Mouse (Mus musculus): ENCODE results near the gene Stra6. TPM values are rescaled to one million over a fixed set of nuclear protein-coding genes. Genes with fewer than 3 reads are reported as not detected.

Gene Stra6
- polyA plus RNA-seq, 1 experiment from 2014 or later: 0.15 TPM

GRCm38 (mm10) chr9:58114019-58114418 is 50.4 kb downstream of the Stra6 start:
- no peak overlapping the region for H3K4me2 ChIP-seq
- peaks cover 63% of the 10 kb centered on the region for H3K27me3 ChIP-seq
- 2% methylated on average over 9 of the region's 9 CpGs for WGBS (ENCODE audit: insufficient replicate concordance)

GRCm38 (mm10) chr9:58115297-58115925 is 51.8 kb downstream of the Stra6 start:
- H3K4me2 ChIP-seq: no peak overlapping the region
- no peaks in the 10 kb centered on the region for H3K4me1 ChIP-seq (replicated peaks)
- H3K27ac ChIP-seq (replicated peaks): no peak overlapping the region
- no peaks in the 10 kb centered on the region for H3K36me3 ChIP-seq (replicated peaks)
- H3K9ac ChIP-seq: no peak overlapping the region
- peaks cover 66% of the 10 kb centered on the region for H3K27me3 ChIP-seq
- no peak for ATAC-seq (ENCODE audit: insufficient read depth)
- WGBS (ENCODE audit: insufficient replicate concordance): 24% methylated on average over 7 of the region's 7 CpGs
- H3K9me3 ChIP-seq (replicated peaks): no peaks in the 10 kb centered on the region
- no peak overlapping the region for H3K4me3 ChIP-seq (replicated peaks)

More at GRCm38 (mm10) chr9:58114019-58114418, 50.4 kb downstream of the Stra6 start:
- no peaks in the 10 kb centered on the region for H3K4me1 ChIP-seq (replicated peaks)
- ATAC-seq (ENCODE audit: insufficient read depth): no peak
- H3K9me3 ChIP-seq (replicated peaks): no peaks in the 10 kb centered on the region
- H3K36me3 ChIP-seq (replicated peaks): no peaks in the 10 kb centered on the region
- H3K9ac ChIP-seq: no peak overlapping the region
- H3K27ac ChIP-seq (replicated peaks): no peak overlapping the region
- no peak overlapping the region for H3K4me3 ChIP-seq (replicated peaks)

- Histone ChIP-seq H3K4me1 (replicated peaks) (no peaks in the 10 kb centered on the region), H3K27ac (replicated peaks) (no peak overlapping the region), H3K36me3 (replicated peaks) (no peaks in the 10 kb centered on the region), H3K4me2 (no peak overlapping the region), H3K9ac (no peak overlapping the region), H3K9me3 (replicated peaks) (no peaks in the 10 kb centered on the region), H3K27me3 (peaks cover 66% of the 10 kb centered on the region), H3K4me3 (replicated peaks) (no peak overlapping the region)
- ATAC-seq (ENCODE audit: insufficient read depth): no peak
- 27% methylated on average over 7 of the region's 7 CpGs for WGBS (ENCODE audit: insufficient replicate concordance)
These were observed 52.5 kb downstream of the Stra6 start for GRCm38 (mm10) chr9:58116024-58116651.

GRCm38 (mm10) chr9:58118671-58119070 is 55.1 kb downstream of the Stra6 start, which contains the start of gene Ccdc33:
Gene Ccdc33 (minus strand): TSS chr9:58118823.
- ATAC-seq (ENCODE audit: insufficient read depth): no peak

GRCm38 (mm10) chr9:58125085-58125484 is 61.5 kb downstream of the Stra6 start:
- WGBS (ENCODE audit: insufficient replicate concordance): 27% methylated on average over 3 of the region's 3 CpGs

More at GRCm38 (mm10) chr9:58118671-58119070, 55.1 kb downstream of the Stra6 start, which contains the start of gene Ccdc33:
- no peak within 1 kb of the TSS for H3K4me2 ChIP-seq
- H3K4me3 ChIP-seq (replicated peaks): no peak within 1 kb of the TSS
- H3K36me3 ChIP-seq (replicated peaks): no peaks in the 10 kb centered on the region
- H3K27ac ChIP-seq (replicated peaks): no peak within 1 kb of the TSS
- H3K4me1 ChIP-seq (replicated peaks): no peaks in the 10 kb centered on the region
- H3K9me3 ChIP-seq (replicated peaks): no peaks in the 10 kb centered on the region
- WGBS (ENCODE audit: insufficient replicate concordance): 20% methylated on average over 2 of the region's 2 CpGs
- H3K27me3 ChIP-seq: peaks cover 45% of the 10 kb centered on the region
- H3K9ac ChIP-seq: no peak within 1 kb of the TSS

GRCm38 (mm10) chr9:58125811-58126210 is 62.2 kb downstream of the Stra6 start:
- ATAC-seq (ENCODE audit: insufficient read depth): no peak
- peaks cover 27% of the 10 kb centered on the region for H3K27me3 ChIP-seq
- H3K36me3 ChIP-seq (replicated peaks): no peaks in the 10 kb centered on the region
- no peak overlapping the region for H3K9ac ChIP-seq
- no peak overlapping the region for H3K27ac ChIP-seq (replicated peaks)
- 25% methylated on average over 4 of the region's 4 CpGs for WGBS (ENCODE audit: insufficient replicate concordance)
- H3K9me3 ChIP-seq (replicated peaks): no peaks in the 10 kb centered on the region
- no peak overlapping the region for H3K4me3 ChIP-seq (replicated peaks)
- no peak overlapping the region for H3K4me2 ChIP-seq
- no peaks in the 10 kb centered on the region for H3K4me1 ChIP-seq (replicated peaks)

More at GRCm38 (mm10) chr9:58125085-58125484, 61.5 kb downstream of the Stra6 start:
- H3K9me3 ChIP-seq (replicated peaks): no peaks in the 10 kb centered on the region
- H3K4me1 ChIP-seq (replicated peaks): no peaks in the 10 kb centered on the region
- H3K27ac ChIP-seq (replicated peaks): no peak overlapping the region
- peaks cover 19% of the 10 kb centered on the region for H3K27me3 ChIP-seq
- H3K4me3 ChIP-seq (replicated peaks): no peak overlapping the region
- H3K4me2 ChIP-seq: no peak overlapping the region
- H3K9ac ChIP-seq: no peak overlapping the region
- no peaks in the 10 kb centered on the region for H3K36me3 ChIP-seq (replicated peaks)
- no peak for ATAC-seq (ENCODE audit: insufficient read depth)

- Histone ChIP-seq H3K36me3 (replicated peaks) (no peaks in the 10 kb centered on the region), H3K4me2 (no peak overlapping the region), H3K4me1 (replicated peaks) (no peaks in the 10 kb centered on the region), H3K27me3 (peaks cover 56% of the 10 kb centered on the region), H3K27ac (replicated peaks) (no peak overlapping the region), H3K9me3 (replicated peaks) (no peaks in the 10 kb centered on the region), H3K9ac (no peak overlapping the region), H3K4me3 (replicated peaks) (no peak overlapping the region)
- 15% methylated on average over 13 of the region's 13 CpGs for WGBS (ENCODE audit: insufficient replicate concordance)
- no peak for ATAC-seq (ENCODE audit: insufficient read depth)
These were observed 65.4 kb downstream of the Stra6 start for GRCm38 (mm10) chr9:58128926-58129413.

GRCm38 (mm10) chr9:58129508-58129907 is 65.9 kb downstream of the Stra6 start:
- Histone ChIP-seq H3K4me3 (replicated peaks) (no peak overlapping the region), H3K9me3 (replicated peaks) (no peaks in the 10 kb centered on the region), H3K4me2 (no peak overlapping the region), H3K27ac (replicated peaks) (no peak overlapping the region), H3K27me3 (peaks cover 61% of the 10 kb centered on the region), H3K4me1 (replicated peaks) (no peaks in the 10 kb centered on the region), H3K9ac (no peak overlapping the region), H3K36me3 (replicated peaks) (no peaks in the 10 kb centered on the region)
- no peak for ATAC-seq (ENCODE audit: insufficient read depth)
- 26% methylated on average over 8 of the region's 8 CpGs for WGBS (ENCODE audit: insufficient replicate concordance)

GRCm38 (mm10) chr9:58130909-58131308 is 67.3 kb downstream of the Stra6 start:
- Histone ChIP-seq H3K9me3 (replicated peaks) (no peaks in the 10 kb centered on the region), H3K4me1 (replicated peaks) (no peaks in the 10 kb centered on the region), H3K27me3 (peaks cover 72% of the 10 kb centered on the region), H3K36me3 (replicated peaks) (no peaks in the 10 kb centered on the region), H3K9ac (no peak overlapping the region), H3K4me2 (no peak overlapping the region), H3K27ac (replicated peaks) (no peak overlapping the region), H3K4me3 (replicated peaks) (no peak overlapping the region)
- no peak for ATAC-seq (ENCODE audit: insufficient read depth)
- 17% methylated on average over 3 of the region's 3 CpGs for WGBS (ENCODE audit: insufficient replicate concordance)

GRCm38 (mm10) chr9:58131735-58132134 is 68.1 kb downstream of the Stra6 start:
- H3K4me3 ChIP-seq (replicated peaks): no peak overlapping the region
- ATAC-seq (ENCODE audit: insufficient read depth): no peak
- 38% methylated on average over 7 of the region's 7 CpGs for WGBS (ENCODE audit: insufficient replicate concordance)

More at GRCm38 (mm10) chr9:58131735-58132134, 68.1 kb downstream of the Stra6 start:
- H3K27ac ChIP-seq (replicated peaks): no peak overlapping the region
- H3K27me3 ChIP-seq: peaks cover 80% of the 10 kb centered on the region
- no peak overlapping the region for H3K9ac ChIP-seq
- H3K36me3 ChIP-seq (replicated peaks): no peaks in the 10 kb centered on the region
- no peaks in the 10 kb centered on the region for H3K9me3 ChIP-seq (replicated peaks)
- no peak overlapping the region for H3K4me2 ChIP-seq
- H3K4me1 ChIP-seq (replicated peaks): no peaks in the 10 kb centered on the region
